Mouse (Mus musculus): ENCODE measurements around the gene Gm7544.
"Not testable (repeated sequence)": the region's sequence is repeated elsewhere in the genome, so short reads cannot be mapped to it uniquely, and the experiment has no call there.

Gene Gm7544

GRCm38 (mm10) chr1:82913434-82913833 lies 42.4 kb downstream of the Gm7544 start:
- not testable (repeated sequence) for DNase-seq

- no peak for DNase-seq
Observed at GRCm38 (mm10) chr1:82913025-82913424, 42.8 kb downstream of the Gm7544 start, which contains the start of gene A030005L19Rik. A030005L19Rik (plus strand) TSS chr1:82913325.

GRCm38 (mm10) chr1:82905886-82906285 lies 49.9 kb downstream of the Gm7544 start:
- DNase-seq = no peak

Data from cerebellum, adult 18-20 months (tissue).